Mouse (Mus musculus) forebrain, embryonic 15.5 days (tissue): ENCODE results near the gene Mdga1. TPM values are rescaled to one million over a fixed set of nuclear protein-coding genes. Genes with fewer than 3 reads are reported as not detected.
A peak's percentile ranks its signal among the peaks of the same experiment; 100 is the strongest.

ENCODE experiments used
- ATAC-seq: fragments of 200-750 bp; cut with Nextera tagmentation; replicated peaks from 2 replicates; pipeline ENCODE4 v1.8.0; 2017; ENCODE audit warnings: mild to moderate bottlenecking, moderate TSS enrichment, moderate library complexity
- H3K27ac ChIP-seq: fragments of 300-500 bp; sonication (generic); replicated peaks from 2 replicates; pipeline ENCODE4 v1.5.1; 2015; ENCODE audit warnings: mild to moderate bottlenecking, inconsistent platforms
- H3K27me3 ChIP-seq: fragments of 300-500 bp; sonication (generic); 2 replicates; pipeline ENCODE4 v1.6.1; 2015; ENCODE audit warnings: inconsistent platforms
- H3K36me3 ChIP-seq: fragments of 300-500 bp; sonication (generic); 2 replicates; pipeline ENCODE4 v1.6.1; 2015; ENCODE audit warnings: mild to moderate bottlenecking, inconsistent platforms
- H3K4me1 ChIP-seq: fragments of 300-500 bp; sonication (generic); 2 replicates; pipeline ENCODE4 v1.6.1; 2015; ENCODE audit warnings: inconsistent platforms
- H3K4me2 ChIP-seq: fragments of 300-500 bp; sonication (generic); replicated peaks from 2 replicates; pipeline ENCODE4 v1.6.1; 2015; ENCODE audit warnings: mild to moderate bottlenecking, inconsistent platforms
- H3K4me3 ChIP-seq: fragments of 300-500 bp; sonication (generic); 2 replicates; pipeline ENCODE4 v1.5.1; 2015; ENCODE audit warnings: mild to moderate bottlenecking, inconsistent platforms
- H3K9ac ChIP-seq: fragments of 300-500 bp; sonication (generic); replicated peaks from 2 replicates; pipeline ENCODE4 v1.6.1; 2015; ENCODE audit warnings: mild to moderate bottlenecking, inconsistent platforms
- H3K9me3 ChIP-seq: fragments of 300-500 bp; sonication (generic); 2 replicates; pipeline ENCODE4 v1.6.1; 2016; ENCODE audit warnings: inconsistent platforms
- whole genome bisulfite sequencing: fragments of 180-500 bp; shearing (Covaris S2); methylation state at CpG from one replicate; pipeline ENCODE4 v1.1.7; 2015; ENCODE audit warnings: mixed read lengths; 5-methylcytosine and 5-hydroxymethylcytosine counted together
- polyA plus RNA-seq: library from polyadenylated mRNA; unstranded; fragments of >200 nt; fragmentation: Nextera tagmentation; extraction: Ambion mirVana; gene quantifications from 2 replicates; pipeline ENCODE4 v1.2.1, GENCODE M21; 2015

Gene Mdga1
- polyA plus RNA-seq, 1 experiment from 2014 or later = 13.4 TPM

GRCm38 (mm10) chr17:29995986-29996385, 26.1 kb upstream of the Mdga1 start:
- no peak overlapping the region for H3K9ac ChIP-seq
- H3K36me3 ChIP-seq = no peaks in the 10 kb centered on the region
- H3K27ac ChIP-seq = no peak overlapping the region
- no peak overlapping the region for H3K4me2 ChIP-seq
- 92% methylated on average over 5 of the region's 5 CpGs for WGBS
- no peak overlapping the region for H3K4me3 ChIP-seq
- no peak for ATAC-seq
- H3K27me3 ChIP-seq = no peaks in the 10 kb centered on the region
- peaks cover 13% of the 10 kb centered on the region for H3K4me1 ChIP-seq
- no peaks in the 10 kb centered on the region for H3K9me3 ChIP-seq

- no peaks in the 10 kb centered on the region for H3K9me3 ChIP-seq
- peak overlapping the region; percentile 80; the same call in 1 of the 2 replicates for H3K27ac ChIP-seq
- no peak overlapping the region for H3K9ac ChIP-seq
- WGBS = 88% methylated on average over 4 of the region's 4 CpGs
- H3K27me3 ChIP-seq = no peaks in the 10 kb centered on the region
- H3K4me2 ChIP-seq = no peak overlapping the region
- no peak for ATAC-seq
- peaks cover 13% of the 10 kb centered on the region for H3K4me1 ChIP-seq
- H3K4me3 ChIP-seq = no peak overlapping the region
- no peaks in the 10 kb centered on the region for H3K36me3 ChIP-seq
Observed at GRCm38 (mm10) chr17:29994459-29994858, 24.6 kb upstream of the Mdga1 start.

GRCm38 (mm10) chr17:29994011-29994410, 24.1 kb upstream of the Mdga1 start:
- Histone ChIP-seq H3K36me3 (no peaks in the 10 kb centered on the region), H3K4me3 (no peak overlapping the region), H3K27ac (peak overlapping the region; percentile 80), H3K9me3 (no peaks in the 10 kb centered on the region), H3K4me1 (peaks cover 13% of the 10 kb centered on the region), H3K27me3 (no peaks in the 10 kb centered on the region), H3K9ac (no peak overlapping the region), H3K4me2 (no peak overlapping the region)
- ATAC-seq = no peak
- WGBS = 86% methylated on average over 3 of the region's 3 CpGs

DNA sequence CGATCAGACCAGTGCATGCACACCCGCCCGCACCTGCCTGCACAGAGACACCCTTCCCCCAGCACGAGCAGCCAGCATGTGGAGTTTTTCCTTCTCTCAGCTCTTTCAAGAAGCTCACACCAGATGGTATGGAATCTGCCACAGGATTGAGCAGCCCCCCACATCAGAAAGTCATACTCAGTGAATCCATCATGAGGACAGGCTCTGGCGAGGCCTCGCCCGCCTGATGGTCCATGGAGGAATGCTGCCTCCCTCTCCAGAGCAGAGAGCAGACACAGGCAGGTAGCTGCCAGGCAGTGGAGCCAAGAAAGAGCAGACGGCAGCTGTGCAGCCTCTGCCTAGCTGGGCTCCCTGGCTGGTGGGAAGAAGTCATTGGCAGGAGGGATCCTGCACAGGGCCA, 23.6 kb upstream of the Mdga1 start:
- 62% methylated on average over 8 of the region's 8 CpGs for WGBS
- Histone ChIP-seq H3K4me1 (peaks cover 13% of the 10 kb centered on the region), H3K27me3 (no peaks in the 10 kb centered on the region), H3K27ac (peak overlapping the region; percentile 80), H3K4me2 (no peak overlapping the region), H3K4me3 (no peak overlapping the region), H3K36me3 (no peaks in the 10 kb centered on the region), H3K9me3 (no peaks in the 10 kb centered on the region), H3K9ac (no peak overlapping the region)
- peak; percentile 78 for ATAC-seq

GRCm38 (mm10) chr17:29990845-29991244, 21.0 kb upstream of the Mdga1 start:
- Histone ChIP-seq H3K36me3 (no peaks in the 10 kb centered on the region), H3K4me1 (peaks cover 13% of the 10 kb centered on the region), H3K4me3 (no peak overlapping the region), H3K9me3 (no peaks in the 10 kb centered on the region), H3K27ac (no peak overlapping the region), H3K4me2 (no peak overlapping the region), H3K9ac (no peak overlapping the region), H3K27me3 (no peaks in the 10 kb centered on the region)
- ATAC-seq = no peak
- 92% methylated on average over 2 of the region's 2 CpGs for WGBS

DNA sequence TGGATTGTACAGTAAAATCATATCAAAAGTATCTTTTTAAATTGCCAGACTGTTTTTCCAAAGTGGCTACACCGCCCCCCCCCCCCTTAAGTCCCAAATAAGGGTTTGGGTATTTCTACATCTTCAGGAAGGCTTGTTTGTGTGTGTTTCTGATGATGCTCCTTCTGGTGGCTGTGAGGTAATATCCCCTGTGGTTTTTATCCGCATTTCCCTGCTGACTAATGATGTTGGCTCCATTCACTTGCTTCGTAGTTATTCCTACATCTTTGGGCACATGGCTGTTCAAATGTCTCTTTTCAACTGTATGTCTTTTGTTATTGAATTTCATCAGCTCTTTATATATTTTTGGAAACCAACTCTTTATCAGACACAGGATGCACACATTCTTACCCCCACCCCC, 20.2 kb upstream of the Mdga1 start:
- H3K9me3 ChIP-seq = no peaks in the 10 kb centered on the region
- H3K36me3 ChIP-seq = no peaks in the 10 kb centered on the region
- H3K4me2 ChIP-seq = no peak overlapping the region
- no peak overlapping the region for H3K27ac ChIP-seq
- no peak for ATAC-seq
- no peak overlapping the region for H3K4me3 ChIP-seq
- WGBS = 85% methylated on average over 3 of the region's 3 CpGs
- no peaks in the 10 kb centered on the region for H3K27me3 ChIP-seq
- no peak overlapping the region for H3K9ac ChIP-seq
- peaks cover 13% of the 10 kb centered on the region for H3K4me1 ChIP-seq

- no peak for ATAC-seq
- Histone ChIP-seq H3K9me3 (no peaks in the 10 kb centered on the region), H3K27ac (no peak overlapping the region), H3K4me3 (no peak overlapping the region), H3K4me2 (no peak overlapping the region), H3K27me3 (no peaks in the 10 kb centered on the region), H3K4me1 (peaks cover 13% of the 10 kb centered on the region), H3K9ac (no peak overlapping the region), H3K36me3 (no peaks in the 10 kb centered on the region)
- 91% methylated on average over 5 of the region's 5 CpGs for WGBS
Observed at GRCm38 (mm10) chr17:29989653-29990052, 19.8 kb upstream of the Mdga1 start.

DNA sequence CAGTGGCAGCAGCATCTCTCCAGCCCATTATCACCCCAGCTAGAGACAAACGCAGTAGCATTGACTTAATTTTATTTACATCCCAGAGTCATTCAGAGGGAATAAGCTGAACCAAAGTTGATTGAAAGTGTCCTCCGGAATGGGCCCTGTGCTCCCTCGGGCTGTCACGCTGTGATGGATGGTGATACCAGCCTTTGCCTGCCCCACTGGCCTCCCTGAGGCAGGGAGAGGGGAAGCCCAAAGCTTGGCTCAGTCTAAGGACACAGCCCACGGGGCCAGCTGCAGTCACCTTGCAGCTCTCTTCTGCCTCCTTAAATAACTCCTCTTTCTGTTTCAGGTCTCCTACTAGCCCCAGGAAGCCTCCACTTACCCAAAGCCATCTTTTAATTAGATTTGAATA, 18.3 kb upstream of the Mdga1 start:
- Histone ChIP-seq H3K27me3 (no peaks in the 10 kb centered on the region), H3K4me3 (no peak overlapping the region), H3K4me2 (no peak overlapping the region), H3K4me1 (peaks cover 4% of the 10 kb centered on the region; the same call in 1 of the 2 replicates), H3K9me3 (no peaks in the 10 kb centered on the region), H3K9ac (no peak overlapping the region), H3K27ac (no peak overlapping the region), H3K36me3 (no peaks in the 10 kb centered on the region)
- no peak for ATAC-seq
- WGBS = 72% methylated on average over 5 of the region's 5 CpGs

DNA sequence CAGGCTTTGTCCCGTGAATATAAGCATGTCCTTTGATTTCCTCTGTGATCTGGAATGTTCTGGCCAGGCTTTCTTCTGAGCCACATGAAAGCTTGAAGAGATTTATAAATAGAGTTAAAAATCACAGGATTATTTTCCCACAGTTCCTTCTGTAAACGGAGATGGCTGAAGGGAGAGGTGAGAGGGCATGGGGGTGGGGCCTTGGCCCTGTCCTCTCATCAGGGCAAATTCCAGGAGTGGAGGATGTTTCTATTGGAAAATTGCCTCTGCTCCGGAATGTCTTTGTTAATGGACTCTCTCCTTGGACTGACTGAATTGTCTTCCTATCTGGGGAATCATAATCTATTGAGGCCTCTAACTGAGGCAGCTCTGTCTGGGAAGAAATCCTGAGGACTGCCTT, 15.6 kb upstream of the Mdga1 start:
- H3K27ac ChIP-seq = no peak overlapping the region
- no peaks in the 10 kb centered on the region for H3K4me1 ChIP-seq
- no peaks in the 10 kb centered on the region for H3K27me3 ChIP-seq
- no peaks in the 10 kb centered on the region for H3K9me3 ChIP-seq
- no peak for ATAC-seq
- no peak overlapping the region for H3K9ac ChIP-seq
- WGBS = 31% methylated on average over 3 of the region's 3 CpGs
- no peaks in the 10 kb centered on the region for H3K36me3 ChIP-seq
- no peak overlapping the region for H3K4me3 ChIP-seq
- H3K4me2 ChIP-seq = no peak overlapping the region

GRCm38 (mm10) chr17:29984931-29985330, 15.0 kb upstream of the Mdga1 start:
- Histone ChIP-seq H3K9ac (no peak overlapping the region), H3K36me3 (no peaks in the 10 kb centered on the region), H3K4me2 (no peak overlapping the region), H3K4me3 (no peak overlapping the region), H3K27me3 (no peaks in the 10 kb centered on the region), H3K9me3 (no peaks in the 10 kb centered on the region), H3K4me1 (no peaks in the 10 kb centered on the region), H3K27ac (no peak overlapping the region)
- no peak for ATAC-seq
- 81% methylated on average over 7 of the region's 7 CpGs for WGBS

DNA sequence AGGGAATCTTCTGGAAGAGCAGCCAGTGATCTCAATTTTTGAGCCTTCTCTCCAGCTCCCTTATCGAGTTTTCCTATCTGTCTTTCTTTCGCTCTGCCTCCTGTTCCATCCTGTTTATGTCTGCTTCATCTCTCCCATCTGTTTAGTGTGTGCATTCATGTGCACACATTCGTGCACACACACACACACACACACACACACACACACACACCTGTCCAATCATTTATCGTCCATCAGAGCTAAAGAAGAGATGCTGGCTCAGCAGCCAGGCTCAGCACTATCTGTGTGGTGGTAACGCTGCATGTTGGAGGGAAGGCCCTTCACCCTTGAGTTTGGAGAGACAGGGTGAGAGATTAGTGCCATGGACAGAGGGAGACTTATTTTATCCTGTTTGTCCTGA, 13.3 kb upstream of the Mdga1 start:
- Histone ChIP-seq H3K9ac (no peak overlapping the region), H3K4me3 (no peak overlapping the region), H3K36me3 (no peaks in the 10 kb centered on the region), H3K4me1 (no peaks in the 10 kb centered on the region), H3K27ac (no peak overlapping the region), H3K27me3 (no peaks in the 10 kb centered on the region), H3K9me3 (no peaks in the 10 kb centered on the region), H3K4me2 (no peak overlapping the region)
- ATAC-seq = no peak
- WGBS = 66% methylated on average over 5 of the region's 5 CpGs

DNA sequence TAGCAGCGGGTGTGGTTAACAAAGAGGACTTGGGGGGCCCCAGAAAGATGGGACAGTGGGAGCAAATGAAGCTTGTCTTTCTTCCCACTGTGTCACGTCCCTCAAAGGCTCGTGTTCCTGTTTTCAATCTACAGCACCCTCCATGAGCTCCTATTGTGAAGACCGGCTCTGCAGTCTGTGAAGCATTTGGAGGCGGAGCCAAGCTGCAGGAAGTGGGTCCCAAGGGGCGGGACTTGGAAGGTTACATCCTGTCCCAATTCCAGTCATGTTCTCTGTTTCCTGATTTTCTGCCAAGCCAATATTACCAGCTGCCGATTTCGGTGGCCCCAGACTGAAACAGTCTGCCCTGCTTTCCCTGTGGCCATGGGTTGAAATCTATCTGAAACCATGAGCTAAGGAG, 11.7 kb upstream of the Mdga1 start:
- Histone ChIP-seq H3K4me2 (no peak overlapping the region), H3K36me3 (no peaks in the 10 kb centered on the region)
- WGBS = 64% methylated on average over 8 of the region's 8 CpGs

GRCm38 (mm10) chr17:29979841-29980240, 10.0 kb upstream of the Mdga1 start:
- ATAC-seq = no peak

More for the DNA sequence above, 11.7 kb upstream of the Mdga1 start:
- Histone ChIP-seq H3K4me1 (no peaks in the 10 kb centered on the region), H3K9me3 (no peaks in the 10 kb centered on the region), H3K27ac (no peak overlapping the region), H3K4me3 (no peak overlapping the region), H3K27me3 (no peaks in the 10 kb centered on the region), H3K9ac (no peak overlapping the region)
- ATAC-seq = no peak

More at GRCm38 (mm10) chr17:29979841-29980240, 10.0 kb upstream of the Mdga1 start:
- H3K9me3 ChIP-seq = no peaks in the 10 kb centered on the region
- no peaks in the 10 kb centered on the region for H3K4me1 ChIP-seq
- no peaks in the 10 kb centered on the region for H3K36me3 ChIP-seq
- no peak overlapping the region for H3K9ac ChIP-seq
- H3K27ac ChIP-seq = no peak overlapping the region
- no peaks in the 10 kb centered on the region for H3K27me3 ChIP-seq
- WGBS = 83% methylated on average over 7 of the region's 7 CpGs
- no peak overlapping the region for H3K4me3 ChIP-seq
- no peak overlapping the region for H3K4me2 ChIP-seq
